Mouse (Mus musculus) CH12.LX (cell line): Measurements from ENCODE around the gene Mamstr.

Source experiments
- CTCF ChIP-seq, 2 experiments: IDR thresholded peaks in 1 of 2; conservative IDR thresholded peaks in 1 of 2; 2 replicates each; pipeline ENCODE4 v1.5.1; 2011 to 2012; ENCODE audit warnings: low read depth in 2 of 2, low read length in 2 of 2, improper control_type of control experiment in 1 of 2, inconsistent platforms in 1 of 2, mild to moderate bottlenecking in 1 of 2, moderate library complexity in 1 of 2
- KAT2A ChIP-seq: IDR thresholded peaks from 2 replicates; pipeline ENCODE4 v1.6.1; 2012; ENCODE audit warnings: low read length, improper control_type of control experiment, inconsistent platforms; ENCODE audit not compliant: insufficient replicate concordance
- RAD21 ChIP-seq: IDR thresholded peaks from 2 replicates; pipeline ENCODE4 v1.6.1; 2011; ENCODE audit warnings: low read depth, mild to moderate bottlenecking, low read length, improper control_type of control experiment, moderate library complexity
- ZMIZ1 ChIP-seq: IDR thresholded peaks from 2 replicates; pipeline ENCODE4 v1.6.1; 2012; ENCODE audit warnings: low read depth, mild to moderate bottlenecking, inconsistent platforms, low read length, improper control_type of control experiment

DNA sequence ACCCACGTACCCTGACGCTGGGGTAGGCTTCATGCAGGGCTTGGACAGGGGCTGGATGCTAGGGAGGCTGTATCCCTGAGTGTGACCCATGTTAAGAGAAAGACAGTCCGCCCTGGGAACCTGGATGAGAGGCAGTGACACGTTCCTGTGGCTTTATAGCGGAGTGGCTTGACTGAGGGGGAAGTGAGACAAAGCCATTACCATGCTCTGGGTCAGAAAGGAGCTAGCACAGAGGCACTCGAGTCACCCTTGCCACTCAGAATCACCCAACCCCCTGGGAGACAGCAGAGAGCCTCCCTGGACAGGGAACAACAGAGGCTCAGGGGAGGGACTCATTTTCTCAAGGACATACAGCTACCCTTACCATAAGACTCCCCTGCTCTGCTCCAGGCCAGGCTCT is 49.3 kb downstream of the Mamstr start:
- TF ChIP-seq CTCF (conservative IDR thresholded peaks at IDR 0.05 in 1 of 2, IDR thresholded peaks at IDR 0.05 in 1 of 2; ENCODE audit: low read depth in 2 of 2, low read length in 2 of 2) (no peak), ZMIZ1 (no peak), RAD21 (no peak), KAT2A (no peak)
